Mouse (Mus musculus) neural tube, embryonic 13.5 days (tissue): Measurements from ENCODE around the gene Slc35g3. TPM values are rescaled to one million over a fixed set of nuclear protein-coding genes. Genes with fewer than 3 reads are reported as not detected.

Experiments
- ATAC-seq: fragments of 200-750 bp; cut with Nextera tagmentation; 2 replicates; pipeline ENCODE4 v1.8.0; 2017; ENCODE audit warnings: low read depth, mild to moderate bottlenecking, moderate TSS enrichment, moderate library complexity
- H3K27ac ChIP-seq: fragments of 300-500 bp; sonication (generic); replicated peaks from 2 replicates; pipeline ENCODE4 v1.5.1; 2015; ENCODE audit warnings: moderate library complexity, mild to moderate bottlenecking, inconsistent platforms
- H3K27me3 ChIP-seq: fragments of 300-500 bp; sonication (generic); 2 replicates; pipeline ENCODE4 v1.6.1; 2015; ENCODE audit warnings: mild to moderate bottlenecking, inconsistent platforms
- H3K36me3 ChIP-seq: fragments of 300-500 bp; sonication (generic); 2 replicates; pipeline ENCODE4 v1.6.1; 2015; ENCODE audit warnings: mild to moderate bottlenecking, inconsistent platforms
- H3K4me1 ChIP-seq: fragments of 300-500 bp; sonication (generic); replicated peaks from 2 replicates; pipeline ENCODE4 v1.6.1; 2015; ENCODE audit warnings: inconsistent platforms
- H3K4me2 ChIP-seq: fragments of 300-500 bp; sonication (generic); 2 replicates; pipeline ENCODE4 v1.6.1; 2015; ENCODE audit warnings: inconsistent platforms, mild to moderate bottlenecking, moderate library complexity
- H3K4me3 ChIP-seq: fragments of 300-500 bp; sonication (generic); 2 replicates; pipeline ENCODE4 v1.5.1; 2015; ENCODE audit warnings: mild to moderate bottlenecking, inconsistent platforms
- H3K9ac ChIP-seq: fragments of 300-500 bp; sonication (generic); 2 replicates; pipeline ENCODE4 v1.6.1; 2015; ENCODE audit warnings: moderate library complexity, mild to moderate bottlenecking, inconsistent platforms
- H3K9me3 ChIP-seq: fragments of 300-500 bp; sonication (generic); 2 replicates; pipeline ENCODE4 v1.6.1; 2016; ENCODE audit warnings: inconsistent platforms
- WGBS: fragments of 180-500 bp; shearing (Covaris S2); methylation state at CpG from one replicate; pipeline ENCODE4 v1.1.7; 2015; 5-methylcytosine and 5-hydroxymethylcytosine counted together
- polyA plus RNA-seq: library from polyadenylated mRNA; unstranded; fragments of >200 nt; fragmentation: Nextera tagmentation; extraction: Ambion mirVana; gene quantifications from 2 replicates; pipeline ENCODE4 v1.2.1, GENCODE M21; 2015

Gene Slc35g3
- polyA plus RNA-seq = 0.13 TPM in 1 of 2 replicates, not detected in the other

- Histone ChIP-seq H3K27me3 (no peaks in the 10 kb centered on the region), H3K4me1 (peaks cover 38% of the 10 kb centered on the region), H3K4me2 (no peak within 1 kb of the TSS), H3K4me3 (no peak within 1 kb of the TSS), H3K9ac (0 out of 2 replicates have a peak within 1 kb of the TSS, but pooled peaks have one; percentile 9), H3K9me3 (no peaks in the 10 kb centered on the region), H3K27ac (peak within 1 kb of the TSS; percentile 99), H3K36me3 (no peaks in the 10 kb centered on the region)
- ATAC-seq = no peak
- WGBS = 81% methylated on average over 1 of the region's 1 CpGs
Observed at GRCm38 (mm10) chr11:69761868-69762267, at the start of gene Slc35g3. Gene Slc35g3, minus strand, starts transcription at chr11:69761968.

DNA sequence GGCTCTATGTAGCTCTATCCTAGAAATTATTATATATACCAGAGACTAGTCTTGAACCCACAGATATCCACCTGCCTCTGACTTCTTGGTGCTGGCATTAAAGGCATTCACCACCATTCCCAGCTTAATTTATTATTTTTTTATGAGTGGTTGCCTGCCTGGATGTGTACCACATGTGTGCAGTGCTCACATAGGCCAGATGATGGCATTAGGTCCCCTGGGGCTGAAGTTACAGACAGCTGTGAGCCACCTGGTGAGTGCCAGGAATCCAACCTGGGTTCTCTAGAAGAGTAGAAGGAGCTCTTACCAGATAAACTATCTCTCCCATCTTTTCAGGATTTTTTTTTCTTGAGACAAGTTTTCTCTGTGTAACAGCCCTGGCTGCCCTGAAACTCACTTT is 48.5 kb upstream of the Slc35g3 start:
- Histone ChIP-seq H3K27ac (no peak overlapping the region), H3K4me1 (peaks cover 3% of the 10 kb centered on the region; the same call in 1 of the 2 replicates), H3K4me3 (no peak overlapping the region), H3K36me3 (no peaks in the 10 kb centered on the region), H3K9ac (no peak overlapping the region), H3K9me3 (no peaks in the 10 kb centered on the region), H3K27me3 (peaks cover 24% of the 10 kb centered on the region), H3K4me2 (no peak overlapping the region)
- ATAC-seq = no peak

DNA sequence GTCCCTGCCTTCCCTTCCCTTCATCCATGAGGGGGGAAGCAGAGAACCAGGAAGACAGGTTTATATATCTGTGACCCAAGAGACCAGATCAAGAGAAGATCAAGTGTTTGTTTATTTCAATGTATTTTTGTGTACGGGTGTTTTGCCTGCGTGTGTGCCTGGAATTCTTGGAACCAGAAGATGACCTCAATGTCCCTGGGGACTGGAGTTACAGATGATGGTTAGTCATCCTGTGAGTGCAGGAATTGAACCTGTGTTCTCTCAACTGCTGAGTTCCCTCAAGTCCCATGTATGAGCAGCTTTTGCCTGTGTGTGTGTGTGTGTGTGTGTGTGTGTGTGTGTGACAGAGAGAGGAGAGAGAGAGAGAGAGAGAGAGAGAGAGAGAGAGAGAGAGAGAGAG is 45.9 kb upstream of the Slc35g3 start:
- Histone ChIP-seq H3K4me2 (no peak overlapping the region), H3K4me3 (no peak overlapping the region), H3K36me3 (no peaks in the 10 kb centered on the region), H3K9me3 (no peaks in the 10 kb centered on the region), H3K27ac (no peak overlapping the region), H3K4me1 (peaks cover 29% of the 10 kb centered on the region), H3K27me3 (peaks cover 38% of the 10 kb centered on the region), H3K9ac (no peak overlapping the region)
- WGBS = 76% methylated on average over 2 of the region's 2 CpGs
- no peak for ATAC-seq

DNA sequence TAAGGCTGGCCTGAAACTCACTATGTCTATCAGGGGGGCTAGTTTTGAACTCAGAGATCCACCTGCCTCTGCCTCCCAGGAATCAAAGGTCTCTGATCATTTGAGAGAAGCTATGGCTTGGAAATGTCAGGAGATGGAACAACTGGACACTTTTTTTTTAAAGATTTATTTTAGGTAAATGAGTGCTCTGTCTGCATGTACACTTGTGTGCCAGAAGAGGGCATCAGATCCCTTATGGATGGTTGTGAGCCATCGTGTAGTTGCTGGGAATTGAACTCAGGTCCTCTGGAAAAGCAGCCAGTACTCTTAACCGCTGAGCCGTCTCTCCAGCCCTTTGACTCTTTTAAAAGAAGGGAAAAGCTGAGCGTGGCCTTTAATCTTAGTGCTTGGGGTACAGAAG is 44.6 kb upstream of the Slc35g3 start:
- no peak overlapping the region for H3K9ac ChIP-seq
- WGBS = 87% methylated on average over 4 of the region's 4 CpGs
- no peaks in the 10 kb centered on the region for H3K36me3 ChIP-seq
- ATAC-seq = no peak
- H3K4me2 ChIP-seq = no peak overlapping the region
- H3K27me3 ChIP-seq = peaks cover 42% of the 10 kb centered on the region
- peaks cover 41% of the 10 kb centered on the region for H3K4me1 ChIP-seq
- no peak overlapping the region for H3K4me3 ChIP-seq
- no peak overlapping the region for H3K27ac ChIP-seq
- no peaks in the 10 kb centered on the region for H3K9me3 ChIP-seq

GRCm38 (mm10) chr11:69804972-69805909 is 43.5 kb upstream of the Slc35g3 start, which contains the start of gene Tmem102:
Gene Tmem102, minus strand, starts transcription at chr11:69805624.
- Histone ChIP-seq H3K9me3 (no peaks in the 10 kb centered on the region), H3K4me3 (peak within 1 kb of the TSS; percentile 60), H3K27ac (no peak within 1 kb of the TSS), H3K4me1 (peaks cover 51% of the 10 kb centered on the region), H3K4me2 (peak within 1 kb of the TSS; percentile 96), H3K27me3 (peaks cover 42% of the 10 kb centered on the region), H3K36me3 (no peaks in the 10 kb centered on the region), H3K9ac (peak within 1 kb of the TSS; percentile 6; the same call in 1 of the 2 replicates)
- ATAC-seq = no peak
- WGBS = 5% methylated on average over 29 of the region's 29 CpGs

GRCm38 (mm10) chr11:69804652-69804940 is 42.8 kb upstream of the Slc35g3 start:
- ATAC-seq = no peak
- H3K4me3 ChIP-seq = peak overlapping the region; percentile 60
- H3K9ac ChIP-seq = peak overlapping the region; percentile 6; the same call in 1 of the 2 replicates
- H3K9me3 ChIP-seq = no peaks in the 10 kb centered on the region
- H3K27ac ChIP-seq = no peak overlapping the region
- H3K36me3 ChIP-seq = no peaks in the 10 kb centered on the region
- H3K4me1 ChIP-seq = peaks cover 57% of the 10 kb centered on the region
- WGBS = 5% methylated on average over 12 of the region's 12 CpGs
- peak overlapping the region; percentile 96 for H3K4me2 ChIP-seq
- H3K27me3 ChIP-seq = peaks cover 42% of the 10 kb centered on the region

DNA sequence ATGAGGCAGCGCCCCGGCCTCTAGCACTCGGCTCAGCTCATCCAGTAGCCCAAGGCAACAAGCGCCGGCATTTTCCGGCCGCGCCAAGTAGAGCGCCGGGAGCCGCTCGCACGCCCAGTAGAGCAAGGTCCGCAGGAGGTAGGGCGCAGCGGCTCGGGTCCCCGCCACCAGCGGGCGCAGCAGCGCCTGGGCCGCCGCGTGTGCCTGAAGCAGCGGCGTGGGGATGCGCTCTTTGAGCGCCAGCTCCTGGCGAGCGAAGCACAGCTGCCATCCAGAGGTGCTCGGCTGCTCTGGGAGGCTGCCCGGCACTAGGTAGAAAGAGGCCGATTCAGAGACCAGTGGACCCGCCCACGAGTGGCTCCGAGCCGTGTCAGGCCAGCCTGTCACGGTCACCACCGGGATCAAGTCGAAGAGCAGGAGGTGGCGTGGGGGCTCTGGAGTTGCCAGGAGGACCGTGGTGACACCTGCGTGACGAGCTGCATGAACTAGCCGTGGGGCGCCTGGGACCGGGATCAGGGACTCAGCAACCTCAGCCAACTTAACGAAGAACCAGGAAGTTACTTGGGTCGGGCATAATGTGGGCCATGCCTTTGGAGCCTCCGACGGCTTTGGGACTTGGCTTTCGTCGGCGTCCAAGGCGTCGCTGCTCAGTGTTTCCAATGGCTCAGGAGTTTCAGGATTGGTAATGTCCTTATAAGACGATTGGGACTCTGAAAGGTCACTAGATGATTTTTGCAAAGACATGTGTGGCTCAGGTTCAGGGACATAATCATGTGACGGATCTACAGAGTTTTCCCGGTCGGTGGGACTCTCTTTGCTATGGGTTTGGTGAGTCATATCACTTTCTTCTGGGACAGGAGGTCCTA is 42.3 kb upstream of the Slc35g3 start:
- Histone ChIP-seq H3K27me3 (peaks cover 42% of the 10 kb centered on the region), H3K4me1 (peaks cover 63% of the 10 kb centered on the region), H3K4me3 (peak overlapping the region; percentile 60), H3K27ac (peak overlapping the region; percentile 82), H3K9ac (peak overlapping the region; percentile 82), H3K4me2 (peak overlapping the region; percentile 96), H3K36me3 (no peaks in the 10 kb centered on the region), H3K9me3 (no peaks in the 10 kb centered on the region)
- under 1% methylated on average over 60 of the region's 60 CpGs for WGBS
- peak; percentile 20 for ATAC-seq

DNA sequence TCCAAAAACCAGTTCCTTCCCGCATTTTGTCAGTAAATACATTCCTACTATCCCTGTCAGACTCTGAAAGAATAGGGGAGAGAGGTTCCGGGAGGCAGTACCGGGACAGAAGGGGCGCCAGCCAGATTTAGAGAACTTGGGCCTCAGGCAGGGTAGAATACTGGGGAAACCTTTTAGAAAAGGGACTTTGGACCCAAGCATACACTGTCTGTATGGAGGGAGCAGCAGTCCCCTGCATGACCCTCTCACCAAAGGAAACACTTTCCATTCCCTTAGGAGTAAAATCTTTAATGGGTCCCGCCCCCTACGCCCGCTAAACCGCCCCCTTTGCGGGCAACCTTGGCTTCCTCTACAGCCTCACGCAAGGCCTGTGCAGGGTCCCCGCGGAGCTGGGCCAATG is 41.6 kb upstream of the Slc35g3 start:
- peaks cover 69% of the 10 kb centered on the region for H3K4me1 ChIP-seq

GRCm38 (mm10) chr11:69802648-69803105 is 40.9 kb upstream of the Slc35g3 start:
- 0 out of 2 replicates have a peak, but pooled peaks cover under 1% of the 10 kb centered on the region for H3K36me3 ChIP-seq
- H3K4me2 ChIP-seq = peak overlapping the region; percentile 96
- H3K9me3 ChIP-seq = no peaks in the 10 kb centered on the region
- peak; percentile 12; the same call in 1 of the 2 replicates for ATAC-seq
- peaks cover 47% of the 10 kb centered on the region for H3K27me3 ChIP-seq
- peak overlapping the region; percentile 82 for H3K27ac ChIP-seq
- peaks cover 72% of the 10 kb centered on the region for H3K4me1 ChIP-seq
- WGBS = under 1% methylated on average over 33 of the region's 33 CpGs
- H3K9ac ChIP-seq = peak overlapping the region; percentile 82
- H3K4me3 ChIP-seq = peak overlapping the region; percentile 60

More for the DNA sequence above, 41.6 kb upstream of the Slc35g3 start:
- no peaks in the 10 kb centered on the region for H3K36me3 ChIP-seq
- WGBS = under 1% methylated on average over 12 of the region's 12 CpGs
- no peaks in the 10 kb centered on the region for H3K9me3 ChIP-seq
- ATAC-seq = no peak
- peak overlapping the region; percentile 96 for H3K4me2 ChIP-seq
- H3K9ac ChIP-seq = peak overlapping the region; percentile 82
- H3K27me3 ChIP-seq = peaks cover 42% of the 10 kb centered on the region
- H3K4me3 ChIP-seq = peak overlapping the region; percentile 60
- peak overlapping the region; percentile 82 for H3K27ac ChIP-seq

- peak within 1 kb of the TSS; percentile 94 for H3K27ac ChIP-seq
- H3K27me3 ChIP-seq = peaks cover 47% of the 10 kb centered on the region
- H3K36me3 ChIP-seq = 0 out of 2 replicates have a peak, but pooled peaks cover 4% of the 10 kb centered on the region
- 2% methylated on average over 33 of the region's 33 CpGs for WGBS
- H3K9me3 ChIP-seq = no peaks in the 10 kb centered on the region
- peak within 1 kb of the TSS; percentile 96 for H3K4me2 ChIP-seq
- 0 out of 2 replicates have a peak, but pooled peaks have one; percentile 1 for ATAC-seq
- H3K9ac ChIP-seq = peak within 1 kb of the TSS; percentile 82
- peaks cover 72% of the 10 kb centered on the region for H3K4me1 ChIP-seq
- peak within 1 kb of the TSS; percentile 60 for H3K4me3 ChIP-seq
Observed at GRCm38 (mm10) chr11:69801379-69801977, 39.7 kb upstream of the Slc35g3 start, which contains the start of gene Fgf11. Gene Fgf11, minus strand, starts transcription at chr11:69801857.
